In the genomic region with DNA sequence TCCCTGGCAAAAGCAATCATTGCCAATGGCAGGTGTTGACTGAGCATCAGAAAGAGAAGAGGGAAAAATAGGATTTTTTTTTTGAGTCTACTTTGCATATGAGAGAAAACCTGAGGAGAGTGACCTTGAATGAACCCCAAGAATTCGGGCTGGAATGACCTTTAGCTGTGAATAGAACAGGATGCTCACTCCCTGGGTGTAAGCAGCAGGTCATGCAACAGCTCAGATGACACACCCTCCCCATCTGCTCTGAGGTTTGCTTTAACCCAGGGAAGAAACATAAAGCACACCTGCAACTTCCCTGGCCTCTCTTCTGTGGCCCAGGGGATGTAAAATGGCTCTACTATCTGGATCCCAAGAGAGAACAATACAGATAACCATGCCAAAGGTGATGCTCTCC, we compare ENCODE assay signal across 21 mouse cellular contexts.
DNase-seq lines count a peak whose midpoint lies in the region; ATAC-seq and TF ChIP-seq lines count a peak whose summit lies in the region.
"Had no signal": no experiment of that assay in that cellular context is flagged by ENCODE, and none has a peak within 500 bp of the region (broad histone marks: within the 10 kb centered on the region; RNA-seq: fewer than 3 reads in every experiment).

No protein-coding gene starts in this region.

- intact Hi-C loops in left cerebral cortex, adult 2 months (cut with DNase I) = loop anchor here (5.0 kb wide), 2 partner anchors 70 to 200 kb away; no protein-coding TSS in a partner anchor
- intact Hi-C loops in left cerebral cortex, postnatal 25 days (cut with DNase I) = loop anchor here (10.0 kb wide), 1 partner anchor 428 kb away; the partner anchor contains the start of genes Itfg1 and Phkb

- peak overlapping the region; percentile 29; the same call in 1 of the 2 replicates for H3K27ac ChIP-seq in left cerebral cortex, adult 2 months
- 0 out of 2 replicates have a peak overlapping the region, but pooled peaks have one; percentile 48 for H3K27ac ChIP-seq in cortical plate, adult 2 months (ENCODE audit: insufficient read depth, low read length)
- H3K27ac ChIP-seq: forebrain, embryonic 10.5 days; forebrain, embryonic 13.5 days; heart, adult 2 months; hindbrain, embryonic 12.5 days had no signal

- no peak for TF ChIP-seq CTCF in left cerebral cortex, adult 2 months (IDR thresholded peaks at IDR 0.05)
- no peak for TF ChIP-seq CTCF in cortical plate, adult 2 months (IDR thresholded peaks at IDR 0.05; ENCODE audit: extremely low read depth, insufficient read depth, low read length)

- no peak for DNase-seq in left cerebral cortex, adult 2 months (ENCODE audit: extremely low spot score in 1 of 2, low spot score in 2 of 2)
- no peak for DNase-seq in left cerebral cortex, postnatal 25 days (ENCODE audit: low spot score in 2 of 2)
- DNase-seq in ES-CJ7 (ENCODE audit: low read depth, low spot score) (peak; percentile 70), R1 (ENCODE audit: low read depth, low spot score) (peak; percentile 75)
- no peak for DNase-seq in ovary, postnatal 14 days (ENCODE audit: low spot score)
- DNase-seq in layer of hippocampus, postnatal 36 days = no peak
- DNase-seq: adrenal gland, postnatal 10 days; adrenal gland, postnatal 36 days; cerebellum, adult 11 months; cerebellum, adult 8-10 months; gastrocnemius, postnatal 10 days; gastrocnemius, postnatal 36 days; heart, adult 2 months had no signal

- no peak overlapping the region for H3K4me3 ChIP-seq in left cerebral cortex, adult 2 months
- H3K4me3 ChIP-seq in cortical plate, adult 2 months (ENCODE audit: insufficient read depth, low read length) = no peak overlapping the region
- H3K4me3 ChIP-seq: forebrain, embryonic 10.5 days; forebrain, embryonic 13.5 days; heart, adult 2 months; hindbrain, embryonic 12.5 days; hindbrain, embryonic 15.5 days had no signal

- TF ChIP-seq POLR2A in cortical plate, adult 2 months (IDR thresholded peaks at IDR 0.05; ENCODE audit: extremely low read depth, insufficient read depth, low read length) = no peak

- no peak for ATAC-seq in megakaryocyte-erythroid progenitor cell, adult 5-6 weeks (replicated peaks; ENCODE audit: low FRiP score, low TSS enrichment, poor library complexity, severe bottlenecking)
- ATAC-seq: CD4-positive, CD25-positive, alpha-beta regulatory T cell, adult 4 months; forebrain, embryonic 13.5 days; forebrain, embryonic 16.5 days had no signal

- peaks cover 14% of the 10 kb centered on the region for H3K4me1 ChIP-seq in cortical plate, adult 2 months (ENCODE audit: control insufficient read depth, insufficient read depth, low read length)

Comparison
In these comparisons a context has a peak if more than half of its experiments do, and no peak if none do; other contexts are left out.
1. DNase-seq: peak in ES-CJ7 (single experiment) and R1 (single experiment); none in left cerebral cortex, adult 2 months (0 of 2), left cerebral cortex, postnatal 25 days (0 of 2), ovary, postnatal 14 days (single experiment) and layer of hippocampus, postnatal 36 days (0 of 2).